Mouse (Mus musculus): ENCODE measurements around the gene Adgra1. TPM values are rescaled to one million over a fixed set of nuclear protein-coding genes. Genes with fewer than 3 reads are reported as not detected.
A peak's percentile ranks its signal among the peaks of the same experiment; 100 is the strongest.

Gene Adgra1
- polyA plus RNA-seq, 1 experiment from 2014 or later: 21.0 TPM

GRCm38 (mm10) chr7:139910204-139910835 is 76.3 kb downstream of the Adgra1 start:
- Histone ChIP-seq H3K9ac (no peak overlapping the region), H3K4me2 (replicated peaks) (no peak overlapping the region), H3K36me3 (no peaks in the 10 kb centered on the region), H3K4me1 (peaks cover 25% of the 10 kb centered on the region), H3K27me3 (replicated peaks) (peaks cover 24% of the 10 kb centered on the region), H3K27ac (no peak overlapping the region), H3K9me3 (no peaks in the 10 kb centered on the region), H3K4me3 (no peak overlapping the region)
- 64% methylated on average over 11 of the region's 11 CpGs for WGBS
- no peak for ATAC-seq (ENCODE audit: low FRiP score, low read depth)

- H3K4me2 ChIP-seq (replicated peaks): peak overlapping the region; percentile 56
- H3K36me3 ChIP-seq: no peaks in the 10 kb centered on the region
- H3K9me3 ChIP-seq: no peaks in the 10 kb centered on the region
- H3K9ac ChIP-seq: no peak overlapping the region
- peak; percentile 66 for ATAC-seq (ENCODE audit: low FRiP score, low read depth)
- H3K4me1 ChIP-seq: peaks cover 13% of the 10 kb centered on the region
- 9% methylated on average over 29 of the region's 29 CpGs for WGBS
- H3K4me3 ChIP-seq: peak overlapping the region; percentile 22
- peaks cover 27% of the 10 kb centered on the region for H3K27me3 ChIP-seq (replicated peaks)
- no peak overlapping the region for H3K27ac ChIP-seq
These were observed 80.4 kb downstream of the Adgra1 start for GRCm38 (mm10) chr7:139914141-139915047.

DNA sequence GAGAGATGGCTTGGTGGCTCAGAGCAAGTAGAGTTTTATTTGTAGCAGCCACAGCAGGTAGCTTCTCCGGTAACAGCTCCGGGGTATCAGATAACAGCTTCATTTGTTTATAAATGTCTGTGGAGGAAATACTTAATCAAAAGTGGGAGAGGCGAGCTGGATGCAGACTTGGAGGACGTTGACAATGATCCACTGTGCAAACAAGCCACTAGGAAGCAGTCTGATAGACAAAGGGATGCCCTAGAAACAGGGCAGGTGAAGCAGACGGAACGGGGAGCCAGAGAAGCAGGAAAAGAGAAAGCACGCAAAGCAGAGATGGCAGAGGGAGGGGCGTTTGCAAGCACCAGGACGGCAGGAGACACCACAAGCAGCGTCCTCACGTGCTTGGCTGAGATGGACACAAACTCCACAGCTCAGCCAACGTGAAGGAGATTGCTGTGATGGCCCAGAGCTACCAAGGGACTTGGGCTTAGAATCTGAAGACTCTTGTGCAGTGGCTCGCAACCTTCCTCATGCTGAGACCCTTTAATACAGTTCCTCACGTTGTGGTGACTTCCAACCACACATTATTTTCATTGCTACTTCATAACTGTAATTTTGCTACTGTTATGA is 81.8 kb downstream of the Adgra1 start:
- Histone ChIP-seq H3K27ac (no peak overlapping the region; the same call in 1 of the 2 replicates), H3K4me3 (no peak overlapping the region), H3K4me2 (replicated peaks) (peak overlapping the region; percentile 29), H3K9me3 (no peaks in the 10 kb centered on the region), H3K27me3 (replicated peaks) (peaks cover 27% of the 10 kb centered on the region), H3K9ac (no peak overlapping the region), H3K4me1 (peaks cover 8% of the 10 kb centered on the region), H3K36me3 (no peaks in the 10 kb centered on the region)
- ATAC-seq (ENCODE audit: low FRiP score, low read depth): no peak
- 8% methylated on average over 14 of the region's 14 CpGs for WGBS

- peaks cover 27% of the 10 kb centered on the region for H3K27me3 ChIP-seq (replicated peaks)
- no peak overlapping the region for H3K9ac ChIP-seq
- 0% methylated on average over 1 of the region's 1 CpGs for WGBS
- no peak for ATAC-seq (ENCODE audit: low FRiP score, low read depth)
- H3K4me3 ChIP-seq: no peak overlapping the region
- H3K9me3 ChIP-seq: no peaks in the 10 kb centered on the region
- no peaks in the 10 kb centered on the region for H3K36me3 ChIP-seq
- H3K4me2 ChIP-seq (replicated peaks): no peak overlapping the region
- H3K27ac ChIP-seq: no peak overlapping the region
- peaks cover 8% of the 10 kb centered on the region for H3K4me1 ChIP-seq
These were observed 82.4 kb downstream of the Adgra1 start for GRCm38 (mm10) chr7:139916345-139916744.

DNA sequence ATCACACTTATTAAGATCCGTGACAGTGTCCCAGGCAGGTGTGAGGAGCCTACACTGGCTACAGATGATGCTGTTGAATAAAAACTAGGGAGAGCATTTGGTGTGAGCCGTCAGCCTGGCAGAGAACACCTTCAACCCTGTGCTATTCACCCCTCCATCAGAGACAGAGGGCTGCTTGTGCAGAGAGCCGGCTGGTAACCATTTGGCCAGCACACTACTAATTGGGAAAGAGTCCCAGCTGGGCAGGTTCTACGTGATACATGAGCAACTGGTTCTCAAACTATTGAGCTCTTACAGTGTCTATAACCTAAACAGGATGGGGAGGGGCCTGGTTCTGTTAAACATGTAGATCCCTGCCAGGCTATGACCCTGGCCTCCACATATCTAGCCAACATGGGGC is 84.3 kb downstream of the Adgra1 start:
- Histone ChIP-seq H3K4me3 (no peak overlapping the region), H3K27ac (no peak overlapping the region), H3K4me1 (peaks cover 8% of the 10 kb centered on the region), H3K36me3 (no peaks in the 10 kb centered on the region), H3K9ac (no peak overlapping the region), H3K9me3 (no peaks in the 10 kb centered on the region), H3K27me3 (replicated peaks) (peaks cover 18% of the 10 kb centered on the region), H3K4me2 (replicated peaks) (no peak overlapping the region)
- 79% methylated on average over 4 of the region's 4 CpGs for WGBS
- ATAC-seq (ENCODE audit: low FRiP score, low read depth): no peak

Other genes with a start within 250 kb of the Adgra1 start
- 0.49 and 0.50 TPM in 2 replicates for gene Cfap46, start 150.4 kb upstream of the Adgra1 start, polyA plus RNA-seq (2016; fragmentation: Nextera tagmentation; extraction: Ambion mirVana)
- 2.7 and 3.1 TPM in 2 replicates for gene Kndc1, start 60.5 kb downstream of the Adgra1 start, polyA plus RNA-seq (2016; fragmentation: Nextera tagmentation; extraction: Ambion mirVana)
- not detected in 2 replicates for gene Utf1, start 109.6 kb downstream of the Adgra1 start, polyA plus RNA-seq (2016; fragmentation: Nextera tagmentation; extraction: Ambion mirVana)
- gene 6430531B16Rik, start 144.6 kb downstream of the Adgra1 start, polyA plus RNA-seq (2016; fragmentation: Nextera tagmentation; extraction: Ambion mirVana): 0.26 and 0.34 TPM in 2 replicates
- 3.6 and 3.9 TPM in 2 replicates for gene Adam8, start 158.4 kb downstream of the Adgra1 start, polyA plus RNA-seq (2016; fragmentation: Nextera tagmentation; extraction: Ambion mirVana)
- 49.2 and 54.8 TPM in 2 replicates for gene Zfp511, start 202.2 kb downstream of the Adgra1 start, polyA plus RNA-seq (2016; fragmentation: Nextera tagmentation; extraction: Ambion mirVana)
- 62.5 and 65.1 TPM in 2 replicates for gene Tubgcp2, start 202.5 kb downstream of the Adgra1 start, polyA plus RNA-seq (2016; fragmentation: Nextera tagmentation; extraction: Ambion mirVana)
- gene Msx3, start 214.9 kb downstream of the Adgra1 start, polyA plus RNA-seq (2016; fragmentation: Nextera tagmentation; extraction: Ambion mirVana): 81.6 and 95.9 TPM in 2 replicates
- 25.5 and 28.4 TPM in 2 replicates for gene Caly, start 248.4 kb downstream of the Adgra1 start, polyA plus RNA-seq (2016; fragmentation: Nextera tagmentation; extraction: Ambion mirVana)